Mouse (Mus musculus) granulocyte monocyte progenitor cell, adult 5-6 weeks (primary cell): ENCODE data around the gene Cadm4. TPM values are rescaled to one million over a fixed set of nuclear protein-coding genes. Genes with fewer than 3 reads are reported as not detected.
"Not testable (repeated sequence)": the region's sequence is repeated elsewhere in the genome, so short reads cannot be mapped to it uniquely, and the experiment has no call there.

ENCODE experiments used
- ATAC-seq: replicated peaks from 2 replicates; pipeline ENCODE4 v1.8.0; 2016; ENCODE audit warnings: mild to moderate bottlenecking, moderate TSS enrichment, inconsistent platforms; ENCODE audit not compliant: poor library complexity, severe bottlenecking
- total RNA-seq, 2 experiments: library from RNA; stranded (forward) in 1 of 2; stranded (reverse) in 1 of 2; fragments of 200-712, 200-1000 nt in 1 of 2; fragments of >200 nt in 1 of 2; fragmentation: Nextera tagmentation in 1 of 2; gene quantifications; 2 replicates each; pipeline ENCODE4 v1.2.3; 2014 to 2017

Gene Cadm4
- total RNA-seq, 2 experiments from 2014 or later: not detected

- peak; percentile 49 for ATAC-seq
These were observed 19.2 kb upstream of the Cadm4 start, which contains the start of gene Plaur for GRCm38 (mm10) chr7:24462388-24463319. TSS of gene Plaur (plus strand) at chr7:24462484.

GRCm38 (mm10) chr7:24466835-24467234, 15.0 kb upstream of the Cadm4 start:
- ATAC-seq: peak; percentile 57

- no peak for ATAC-seq
These were observed 13.9 kb upstream of the Cadm4 start for GRCm38 (mm10) chr7:24467886-24468285.

GRCm38 (mm10) chr7:24469126-24469525, 12.7 kb upstream of the Cadm4 start:
- ATAC-seq: no peak

GRCm38 (mm10) chr7:24470356-24470755, 11.5 kb upstream of the Cadm4 start:
- ATAC-seq: no peak

GRCm38 (mm10) chr7:24472442-24472841, 9.4 kb upstream of the Cadm4 start:
- no peak for ATAC-seq

- ATAC-seq: peak; percentile 62
These were observed 8.9 kb upstream of the Cadm4 start for GRCm38 (mm10) chr7:24472937-24473336.

GRCm38 (mm10) chr7:24473913-24474529, 7.8 kb upstream of the Cadm4 start:
- ATAC-seq: peak; percentile 82

GRCm38 (mm10) chr7:24474811-24475506, 6.9 kb upstream of the Cadm4 start:
- no peak for ATAC-seq

- ATAC-seq: no peak
These were observed 5.5 kb upstream of the Cadm4 start for GRCm38 (mm10) chr7:24476338-24476737.

GRCm38 (mm10) chr7:24476856-24477255, 5.0 kb upstream of the Cadm4 start:
- no peak for ATAC-seq

GRCm38 (mm10) chr7:24478911-24479310, 2.9 kb upstream of the Cadm4 start:
- ATAC-seq: no peak

- no peak for ATAC-seq
These were observed 2.1 kb upstream of the Cadm4 start for GRCm38 (mm10) chr7:24479685-24480084.

- no peak for ATAC-seq
These were observed 1.5 kb upstream of the Cadm4 start for GRCm38 (mm10) chr7:24480121-24480941.

- peak; percentile 38 for ATAC-seq
These were observed 793 bp upstream of the Cadm4 start for GRCm38 (mm10) chr7:24480986-24481473.

- no peak for ATAC-seq
These were observed 591 bp downstream of the Cadm4 start for GRCm38 (mm10) chr7:24482208-24483020.

- ATAC-seq: not testable (repeated sequence)
These were observed 1.5 kb downstream of the Cadm4 start for GRCm38 (mm10) chr7:24483291-24483690.

GRCm38 (mm10) chr7:24485481-24485880, 3.7 kb downstream of the Cadm4 start:
- no peak for ATAC-seq

GRCm38 (mm10) chr7:24486654-24487130, 4.9 kb downstream of the Cadm4 start:
- no peak for ATAC-seq
